Mouse (Mus musculus) kidney, postnatal 14 days (tissue): Measurements from ENCODE around the gene Zfp558.
"Not testable (repeated sequence)": the region's sequence is repeated elsewhere in the genome, so short reads cannot be mapped to it uniquely, and the experiment has no call there.

Source experiments
- DNase-seq: peaks from one replicate; pipeline ENCODE4 v3.0.0; 2022; ENCODE audit warnings: mixed read lengths

The Zfp558 gene

GRCm38 (mm10) chr9:18478168-18478567 lies at the start of gene Zfp558, which contains the start of gene Mbd3l1:
Gene Zfp558 (minus strand): TSS chr9:18478268.
Gene Mbd3l1 (plus strand): TSS chr9:18478359.
- no peak for DNase-seq

GRCm38 (mm10) chr9:18508098-18508497 lies 30.0 kb upstream of the Zfp558 start:
- DNase-seq, result no peak

- DNase-seq, result peak; percentile 74
Observed at GRCm38 (mm10) chr9:18473324-18474128, 4.5 kb downstream of the Zfp558 start.

GRCm38 (mm10) chr9:18468005-18468404 lies 10.1 kb downstream of the Zfp558 start:
- DNase-seq, result no peak

GRCm38 (mm10) chr9:18467350-18467749 lies 10.7 kb downstream of the Zfp558 start:
- no peak for DNase-seq

GRCm38 (mm10) chr9:18456520-18456919 lies 21.5 kb downstream of the Zfp558 start:
- DNase-seq, result no peak

GRCm38 (mm10) chr9:18431687-18432086 lies 46.4 kb downstream of the Zfp558 start:
- DNase-seq, result no peak

- DNase-seq, result no peak
Observed at GRCm38 (mm10) chr9:18430354-18430753, 47.7 kb downstream of the Zfp558 start, which contains the start of gene Mbd3l2. Gene Mbd3l2 (plus strand): TSS chr9:18430654.

- not testable (repeated sequence) for DNase-seq
Observed at GRCm38 (mm10) chr9:18412371-18412770, 65.7 kb downstream of the Zfp558 start.
